ENCODE assay signal across 22 mouse cellular contexts in the genomic region with DNA sequence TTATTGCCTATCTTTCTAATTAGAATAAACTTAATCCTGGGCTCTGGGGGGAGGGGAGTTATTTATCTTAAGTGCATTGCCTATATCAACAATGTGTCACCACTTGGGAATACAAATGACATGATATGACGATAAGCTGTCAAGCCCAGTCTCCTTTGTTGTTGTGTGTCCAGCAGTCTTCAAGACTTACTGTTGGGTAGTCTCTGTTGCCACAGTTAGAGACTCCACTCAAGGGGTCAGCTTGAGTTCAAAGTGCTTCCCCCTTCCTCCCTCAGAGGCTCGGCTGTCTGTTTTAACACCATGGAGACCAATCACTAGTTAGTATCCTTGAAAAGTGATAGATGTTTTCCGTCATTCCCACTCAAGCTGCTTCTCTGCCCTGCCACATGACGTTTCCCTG.
"Had no signal": no experiment of that assay in that cellular context is flagged by ENCODE, and none has a peak within 500 bp of the region (broad histone marks: within the 10 kb centered on the region; RNA-seq: fewer than 3 reads in every experiment).

No protein-coding gene starts in this region.

- ATAC-seq: hindbrain, postnatal 0 days; intestine, embryonic 16.5 days had no signal

- H3K27ac ChIP-seq: heart, adult 2 months; hindbrain, embryonic 13.5 days; hindbrain, embryonic 15.5 days; hindbrain, postnatal 0 days; kidney, embryonic 15.5 days; kidney, postnatal 0 days; limb, embryonic 13.5 days; limb, embryonic 15.5 days had no signal

- H3K27me3 ChIP-seq: hindbrain, embryonic 13.5 days; hindbrain, embryonic 15.5 days; kidney, embryonic 15.5 days; limb, embryonic 13.5 days; limb, embryonic 15.5 days had no signal

- H3K4me1 ChIP-seq: hindbrain, embryonic 13.5 days; hindbrain, embryonic 15.5 days; kidney, embryonic 15.5 days; limb, embryonic 13.5 days; limb, embryonic 15.5 days had no signal

- H3K9ac ChIP-seq: hindbrain, embryonic 13.5 days; hindbrain, embryonic 15.5 days; kidney, embryonic 15.5 days; limb, embryonic 13.5 days; limb, embryonic 15.5 days had no signal

- DNase-seq: gastrocnemius, postnatal 14 days; gastrocnemius, postnatal 36 days; heart, adult 11 months; heart, adult 2 months; heart, postnatal 10 days; kidney, adult 11 months; kidney, adult 2 months; kidney, adult 9 months; kidney, postnatal 14 days; kidney, postnatal 36 days; layer of hippocampus, adult 9-11 months; layer of hippocampus, postnatal 36 days; left cerebral cortex, postnatal 4 days had no signal

- H3K4me2 ChIP-seq: heart, embryonic 11.5 days; hindbrain, embryonic 13.5 days; hindbrain, embryonic 15.5 days; kidney, embryonic 15.5 days; limb, embryonic 13.5 days; limb, embryonic 15.5 days had no signal

- H3K9me3 ChIP-seq: hindbrain, embryonic 13.5 days; hindbrain, embryonic 15.5 days; kidney, embryonic 15.5 days; limb, embryonic 13.5 days; limb, embryonic 15.5 days had no signal

- H3K4me3 ChIP-seq: heart, adult 2 months; hindbrain, embryonic 13.5 days; hindbrain, embryonic 15.5 days; kidney, embryonic 15.5 days; limb, embryonic 13.5 days; limb, embryonic 15.5 days had no signal

- H3K36me3 ChIP-seq: hindbrain, embryonic 13.5 days; hindbrain, embryonic 15.5 days; kidney, embryonic 15.5 days; limb, embryonic 13.5 days; limb, embryonic 15.5 days had no signal
